Comparison of ENCODE assay signal across 9 mouse cellular contexts in genomic region chr7:130867256-130867655, GRCm38 (mm10). TPM values are rescaled to one million over a fixed set of nuclear protein-coding genes. Genes with fewer than 3 reads are reported as not detected.
DNase-seq lines count a peak whose midpoint lies in the region; ATAC-seq lines count a peak whose summit lies in the region.
"Had no signal": no experiment of that assay in that cellular context is flagged by ENCODE, and none has a peak within 500 bp of the region (broad histone marks: within the 10 kb centered on the region; RNA-seq: fewer than 3 reads in every experiment).

No protein-coding gene starts in this region.

- H3K4me3 ChIP-seq in kidney, embryonic 16.5 days (ENCODE audit: low read length): peak overlapping the region; percentile 30
- no peak overlapping the region for H3K4me3 ChIP-seq in embryonic facial prominence, embryonic 13.5 days
- H3K4me3 ChIP-seq in intestine, embryonic 16.5 days (ENCODE audit: low read length): no peak overlapping the region; the same call in 1 of the 2 replicates
- peak overlapping the region; percentile 79; the same call in 1 of the 2 replicates for H3K4me3 ChIP-seq in neural tube, embryonic 13.5 days

- H3K9ac ChIP-seq in kidney, embryonic 16.5 days (replicated peaks; ENCODE audit: low read length): no peak overlapping the region; the same call in 1 of the 2 replicates
- no peak overlapping the region for H3K9ac ChIP-seq in embryonic facial prominence, embryonic 13.5 days
- H3K9ac ChIP-seq in intestine, embryonic 16.5 days (ENCODE audit: low read depth, low read length): no peak overlapping the region
- no peak overlapping the region for H3K9ac ChIP-seq in neural tube, embryonic 13.5 days

- peak overlapping the region; percentile 62 for H3K4me2 ChIP-seq in kidney, embryonic 16.5 days (replicated peaks; ENCODE audit: low read depth, low read length)
- peak overlapping the region; percentile 75 for H3K4me2 ChIP-seq in embryonic facial prominence, embryonic 13.5 days
- H3K4me2 ChIP-seq in intestine, embryonic 16.5 days (ENCODE audit: low read depth, low read length): peak overlapping the region; percentile 2; the same call in 1 of the 2 replicates
- peak overlapping the region; percentile 64 for H3K4me2 ChIP-seq in neural tube, embryonic 13.5 days

- DNase-seq in kidney, adult 18-20 months: no peak
- DNase-seq: right cerebral cortex, postnatal 25 days had no signal

- peaks cover 22% of the 10 kb centered on the region for H3K4me1 ChIP-seq in kidney, embryonic 16.5 days (ENCODE audit: insufficient read depth, low read length)
- peaks cover 5% of the 10 kb centered on the region; the same call in 1 of the 2 replicates for H3K4me1 ChIP-seq in embryonic facial prominence, embryonic 13.5 days
- 0 out of 2 replicates have a peak, but pooled peaks cover 3% of the 10 kb centered on the region for H3K4me1 ChIP-seq in intestine, embryonic 16.5 days (ENCODE audit: control insufficient read depth, insufficient read depth, low read length)
- peaks cover 25% of the 10 kb centered on the region for H3K4me1 ChIP-seq in neural tube, embryonic 13.5 days (replicated peaks)

- peak overlapping the region; percentile 5; the same call in 1 of the 2 replicates for H3K27ac ChIP-seq in kidney, embryonic 16.5 days (ENCODE audit: low read length)
- H3K27ac ChIP-seq in embryonic facial prominence, embryonic 13.5 days: no peak overlapping the region
- H3K27ac ChIP-seq in intestine, embryonic 16.5 days (ENCODE audit: low read length): no peak overlapping the region
- H3K27ac ChIP-seq in neural tube, embryonic 13.5 days (replicated peaks): no peak overlapping the region

- H3K27me3 ChIP-seq in kidney, embryonic 16.5 days (ENCODE audit: insufficient read depth, low read length): no peaks in the 10 kb centered on the region
- H3K27me3 ChIP-seq in embryonic facial prominence, embryonic 13.5 days: no peaks in the 10 kb centered on the region
- H3K27me3 ChIP-seq in intestine, embryonic 16.5 days (replicated peaks; ENCODE audit: control insufficient read depth, insufficient read depth, low read length): no peaks in the 10 kb centered on the region; the same call in 1 of the 2 replicates
- H3K27me3 ChIP-seq in neural tube, embryonic 13.5 days: no peaks in the 10 kb centered on the region

- WGBS in kidney, embryonic 16.5 days: 56% methylated on average over 3 of the region's 3 CpGs
- WGBS in embryonic facial prominence, embryonic 13.5 days: 60% methylated on average over 3 of the region's 3 CpGs
- 50% methylated on average over 3 of the region's 3 CpGs for WGBS in intestine, embryonic 16.5 days
- 56% methylated on average over 3 of the region's 3 CpGs for WGBS in neural tube, embryonic 13.5 days

- H3K36me3 ChIP-seq in kidney, embryonic 16.5 days (ENCODE audit: insufficient read depth, low read length): no peaks in the 10 kb centered on the region
- no peaks in the 10 kb centered on the region for H3K36me3 ChIP-seq in embryonic facial prominence, embryonic 13.5 days
- H3K36me3 ChIP-seq in intestine, embryonic 16.5 days (ENCODE audit: control insufficient read depth, insufficient read depth, low read length): no peaks in the 10 kb centered on the region
- no peaks in the 10 kb centered on the region for H3K36me3 ChIP-seq in neural tube, embryonic 13.5 days

- no peak for ATAC-seq in kidney, embryonic 16.5 days (ENCODE audit: low FRiP score, low TSS enrichment)
- ATAC-seq in embryonic facial prominence, embryonic 13.5 days (ENCODE audit: insufficient number of reproducible peaks, insufficient read depth, low FRiP score, low TSS enrichment, low read depth): no peak
- ATAC-seq in intestine, embryonic 16.5 days: no peak
- no peak for ATAC-seq in neural tube, embryonic 13.5 days (ENCODE audit: low read depth)
- ATAC-seq in cerebellum, adult (ENCODE audit: insufficient number of reproducible peaks, low FRiP score, low TSS enrichment): no peak
- no peak for ATAC-seq in erythroid progenitor cell, adult 5-6 weeks (replicated peaks; ENCODE audit: low FRiP score, poor library complexity, severe bottlenecking)
- ATAC-seq in megakaryocyte progenitor cell, adult 5-6 weeks (replicated peaks; ENCODE audit: poor library complexity): no peak

- H3K9me3 ChIP-seq in kidney, embryonic 16.5 days (ENCODE audit: low read length): no peaks in the 10 kb centered on the region
- no peaks in the 10 kb centered on the region for H3K9me3 ChIP-seq in embryonic facial prominence, embryonic 13.5 days
- H3K9me3 ChIP-seq in intestine, embryonic 16.5 days (ENCODE audit: control insufficient read depth, low read length): no peaks in the 10 kb centered on the region
- no peaks in the 10 kb centered on the region for H3K9me3 ChIP-seq in neural tube, embryonic 13.5 days

RNA-seq across cellular contexts. Expression of gene Plekha1, which starts 1.7 kb away (rescaled TPM):
- 91.6 and 101 TPM in 2 replicates for polyA plus RNA-seq in kidney, embryonic 16.5 days (2015; fragmentation: Nextera tagmentation; extraction: Ambion mirVana)
- polyA plus RNA-seq in embryonic facial prominence, embryonic 13.5 days (2015; fragmentation: Nextera tagmentation; extraction: Ambion mirVana): 40.4 and 52.6 TPM in 2 replicates
- 36.6 and 39.0 TPM in 2 replicates for polyA plus RNA-seq in intestine, embryonic 16.5 days (2015; fragmentation: Nextera tagmentation; extraction: Ambion mirVana)
- polyA plus RNA-seq in neural tube, embryonic 13.5 days (2015; fragmentation: Nextera tagmentation; extraction: Ambion mirVana): 64.1 and 68.9 TPM in 2 replicates
- 2.9 TPM in 2 replicates for total RNA-seq in erythroid progenitor cell, adult 5-6 weeks (2015; ENCODE audit: low replicate concordance)
- 1.9 and 3.4 TPM in 2 replicates for total RNA-seq in erythroid progenitor cell, adult 5-6 weeks (2017; ENCODE audit: low replicate concordance)
- 12.4 and 14.0 TPM in 2 replicates for total RNA-seq in megakaryocyte progenitor cell, adult 5-6 weeks (2015)
- 19.3 and 23.3 TPM in 2 replicates for total RNA-seq in megakaryocyte progenitor cell, adult 5-6 weeks (2017)

Comparison
In these comparisons a context has a peak if more than half of its experiments do, and no peak if none do; other contexts are left out.
1. H3K4me2 ChIP-seq: peak in every context shown above with its lines; median percentile 75 in embryonic facial prominence, embryonic 13.5 days; 64 in neural tube, embryonic 13.5 days; 62 in kidney, embryonic 16.5 days; 2 in intestine, embryonic 16.5 days.
2. H3K4me3 ChIP-seq: peak in kidney, embryonic 16.5 days (single experiment) and neural tube, embryonic 13.5 days (single experiment); none in embryonic facial prominence, embryonic 13.5 days (single experiment) and intestine, embryonic 16.5 days (single experiment).